Mouse (Mus musculus) cerebellum, adult 2 months (tissue): ENCODE results near the gene A230050P20Rik. TPM values are rescaled to one million over a fixed set of nuclear protein-coding genes. Genes with fewer than 3 reads are reported as not detected.

Source experiments
- DNase-seq, 2 experiments: peaks; one replicate each; pipeline ENCODE4 v3.0.0; 2021
- H3K27ac ChIP-seq: fragments of 200-500 bp; 2 replicates; pipeline ENCODE4 v1.5.1; 2012; ENCODE audit warnings: low read length, control low read depth, inconsistent platforms; ENCODE audit not compliant: insufficient read depth
- H3K27me3 ChIP-seq: fragments of 200-500 bp; 2 replicates; pipeline ENCODE4 v1.6.1; 2012; ENCODE audit warnings: inconsistent platforms, mild to moderate bottlenecking, low read length, moderate library complexity; ENCODE audit not compliant: control insufficient read depth, insufficient read depth
- H3K4me1 ChIP-seq: fragments of 200-500 bp; 2 replicates; pipeline ENCODE4 v1.6.1; 2011; ENCODE audit warnings: low read length; ENCODE audit not compliant: control insufficient read depth, insufficient read depth
- H3K4me3 ChIP-seq: fragments of 200-500 bp; replicated peaks from 2 replicates; pipeline ENCODE3; 2011; ENCODE audit warnings: mild to moderate bottlenecking, low read depth, low read length, control low read depth; ENCODE audit not compliant: insufficient read depth
- CTCF ChIP-seq: fragments of 200-500 bp; IDR thresholded peaks from 2 replicates; pipeline ENCODE4 v1.5.1; 2011; ENCODE audit warnings: low read depth, mild to moderate bottlenecking, control low read depth, low read length, moderate library complexity, borderline replicate concordance; ENCODE audit not compliant: insufficient read depth
- POLR2A ChIP-seq: fragments of 200-500 bp; IDR thresholded peaks from 2 replicates; pipeline ENCODE4 v1.6.1; 2011; ENCODE audit warnings: low read length, control low read depth, borderline replicate concordance; ENCODE audit not compliant: insufficient read depth
- WGBS: fragments of 180-500 bp; shearing (Covaris S2); methylation state at CpG from one replicate; pipeline ENCODE4 v1.1.7; 2018; 5-methylcytosine and 5-hydroxymethylcytosine counted together
- polyA plus RNA-seq: library from polyadenylated mRNA; depleted of rRNA; stranded (reverse); fragments of >200 nt; gene quantifications from 2 replicates; pipeline ENCODE4 v1.2.3, GENCODE M21; 2012

The A230050P20Rik gene
- polyA plus RNA-seq, 1 experiment = 171 TPM

DNA sequence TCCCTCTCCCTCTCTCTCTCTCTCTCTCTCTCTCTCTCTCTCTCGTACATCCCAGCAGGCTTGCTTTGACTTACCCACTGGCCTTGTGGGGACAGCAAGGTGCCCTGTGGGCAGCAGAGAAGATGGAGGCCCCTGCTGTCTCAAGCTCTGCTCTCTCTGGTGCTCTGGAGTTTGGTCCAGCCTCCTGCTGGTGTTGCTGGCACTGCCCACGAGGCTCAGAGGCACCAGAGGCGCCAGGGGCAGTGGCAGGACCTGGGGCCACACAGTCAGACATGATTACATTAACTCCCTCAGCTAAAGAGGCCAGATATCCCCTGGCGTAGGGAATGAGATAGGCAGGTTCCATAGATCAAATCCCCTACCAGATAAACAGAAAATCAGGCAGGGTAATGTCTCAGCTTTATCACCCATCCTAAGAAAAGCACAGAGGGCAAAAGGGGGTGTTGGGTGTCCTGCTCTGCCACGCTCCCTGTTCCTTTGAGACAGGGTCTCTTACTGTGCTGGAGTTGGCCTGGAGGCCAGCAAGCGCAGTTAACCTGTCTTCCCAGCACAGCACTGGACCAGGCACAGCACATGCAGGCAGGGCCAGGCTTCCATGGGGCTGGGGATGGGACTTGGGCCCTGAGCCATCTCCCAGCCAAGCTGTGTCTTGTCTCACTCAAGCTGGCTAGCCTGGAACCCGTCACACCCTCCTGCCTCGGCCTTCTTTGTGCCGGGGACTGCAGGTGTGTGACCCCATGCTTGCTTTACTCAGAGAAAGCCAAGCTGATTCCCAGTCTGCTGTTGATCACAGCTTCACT lies 8.1 kb downstream of the A230050P20Rik start:
- no peak overlapping the region for H3K27ac ChIP-seq
- DNase-seq = peak in 1 of 2 experiments; percentile 34

GRCm38 (mm10) chr9:20877118-20878040 lies 8.9 kb downstream of the A230050P20Rik start:
- DNase-seq = no peak
- WGBS = 32% methylated on average over 14 of the region's 14 CpGs
- no peak overlapping the region for H3K27ac ChIP-seq
- no peak for TF ChIP-seq POLR2A
- TF ChIP-seq CTCF = no peak
- peak overlapping the region; percentile 51 for H3K4me3 ChIP-seq
- H3K4me1 ChIP-seq = 0 out of 2 replicates have a peak, but pooled peaks cover 2% of the 10 kb centered on the region
- H3K27me3 ChIP-seq = no peaks in the 10 kb centered on the region

More for the DNA sequence above, 8.1 kb downstream of the A230050P20Rik start:
- Histone ChIP-seq H3K4me3 (no peak overlapping the region), H3K27me3 (no peaks in the 10 kb centered on the region), H3K4me1 (0 out of 2 replicates have a peak, but pooled peaks cover 2% of the 10 kb centered on the region)
- no peak for TF ChIP-seq POLR2A
- no peak for TF ChIP-seq CTCF
- 58% methylated on average over 8 of the region's 9 CpGs for WGBS

- Histone ChIP-seq H3K4me3 (peak overlapping the region; percentile 60), H3K27me3 (no peaks in the 10 kb centered on the region), H3K4me1 (0 out of 2 replicates have a peak, but pooled peaks cover 2% of the 10 kb centered on the region), H3K27ac (peak overlapping the region; percentile 83)
- TF ChIP-seq POLR2A (peak; percentile 96), CTCF (peak; percentile 67; the same call in 1 of the 2 replicates)
- WGBS = under 1% methylated on average over 69 of the region's 69 CpGs
- peak; percentile 99 for DNase-seq
Observed at GRCm38 (mm10) chr9:20878041-20878709, 9.7 kb downstream of the A230050P20Rik start.

GRCm38 (mm10) chr9:20878710-20879065 lies 10.2 kb downstream of the A230050P20Rik start:
- Histone ChIP-seq H3K27ac (peak overlapping the region; percentile 83), H3K27me3 (no peaks in the 10 kb centered on the region), H3K4me3 (peak overlapping the region; percentile 60), H3K4me1 (0 out of 2 replicates have a peak, but pooled peaks cover 2% of the 10 kb centered on the region)
- TF ChIP-seq CTCF (no peak), POLR2A (no peak)
- no peak for DNase-seq
- WGBS = 12% methylated on average over 10 of the region's 10 CpGs

DNA sequence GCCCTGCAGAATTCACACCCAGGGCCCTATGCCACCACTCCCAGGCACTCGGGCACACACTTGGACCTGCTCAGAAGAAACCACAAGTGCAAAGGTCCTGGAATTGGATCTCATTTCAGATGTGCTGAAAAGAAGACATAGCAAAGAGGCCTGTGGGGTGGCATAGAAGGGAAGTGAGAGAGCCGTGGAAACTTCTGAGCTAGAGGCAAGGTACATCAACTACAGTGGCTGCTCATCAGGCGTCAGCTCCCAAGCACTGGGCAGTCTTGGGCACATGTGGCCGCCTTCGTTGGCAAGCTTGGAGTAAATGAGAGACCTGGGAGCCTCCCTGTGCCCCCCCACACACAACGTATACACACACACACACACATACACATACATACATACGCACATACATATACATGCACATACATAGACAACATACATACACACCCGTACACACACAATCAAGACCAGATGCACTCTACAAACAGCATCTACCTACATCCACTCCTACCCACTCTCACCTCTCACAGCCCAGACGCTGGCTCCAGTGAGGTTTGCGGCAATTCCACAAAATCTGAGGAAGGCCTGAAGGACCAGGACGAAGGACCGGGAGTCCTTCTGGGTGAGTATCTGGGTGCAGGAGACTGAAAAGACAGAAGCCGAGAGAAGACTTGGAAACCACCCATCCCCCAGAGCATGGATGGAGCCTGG lies 10.8 kb downstream of the A230050P20Rik start, which contains the start of gene Angptl6:
TSS of gene Angptl6 (minus strand) at position 631 of the 696 bp plus-strand sequence.
- peak within 1 kb of the TSS; percentile 83 for H3K27ac ChIP-seq
- 91% methylated on average over 13 of the region's 13 CpGs for WGBS
- TF ChIP-seq CTCF (no peak), POLR2A (no peak)
- 0 out of 2 replicates have a peak, but pooled peaks cover 2% of the 10 kb centered on the region for H3K4me1 ChIP-seq
- peak in 1 of 2 experiments; percentile 20 for DNase-seq
- H3K27me3 ChIP-seq = no peaks in the 10 kb centered on the region
- H3K4me3 ChIP-seq = peak within 1 kb of the TSS; percentile 60

DNA sequence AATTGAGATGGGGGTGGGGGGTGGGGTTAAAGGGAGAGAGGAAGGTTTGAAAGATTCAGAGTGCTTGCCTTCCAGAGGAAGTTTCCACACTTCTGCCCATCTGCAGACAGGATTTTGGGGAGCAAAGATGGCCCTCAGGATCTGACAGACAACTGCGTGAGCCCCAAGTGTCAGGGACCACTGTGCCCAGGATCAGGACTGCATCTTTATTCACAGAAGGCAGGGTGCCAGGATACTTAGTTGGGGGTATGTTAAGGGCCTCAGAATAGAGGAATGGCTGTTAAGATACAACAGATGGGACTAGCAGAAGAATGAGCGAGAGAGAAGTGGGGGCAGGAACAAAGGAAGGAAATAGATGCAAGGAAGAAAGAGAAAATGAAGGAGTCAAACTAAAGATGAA lies 18.1 kb downstream of the A230050P20Rik start:
- DNase-seq = no peak
- no peaks in the 10 kb centered on the region for H3K27me3 ChIP-seq
- 87% methylated on average over 2 of the region's 2 CpGs for WGBS
- H3K4me3 ChIP-seq = no peak overlapping the region
- no peak overlapping the region for H3K27ac ChIP-seq
- no peaks in the 10 kb centered on the region for H3K4me1 ChIP-seq
- TF ChIP-seq CTCF (no peak), POLR2A (no peak)
